Mouse (Mus musculus) liver (tissue): ENCODE data around the gene Slc16a10.

ENCODE experiments used
- DNase-seq: peaks from one replicate; pipeline ENCODE4 v3.0.0-alpha.2; 2020; ENCODE audit warnings: mixed read lengths

Gene Slc16a10

DNA sequence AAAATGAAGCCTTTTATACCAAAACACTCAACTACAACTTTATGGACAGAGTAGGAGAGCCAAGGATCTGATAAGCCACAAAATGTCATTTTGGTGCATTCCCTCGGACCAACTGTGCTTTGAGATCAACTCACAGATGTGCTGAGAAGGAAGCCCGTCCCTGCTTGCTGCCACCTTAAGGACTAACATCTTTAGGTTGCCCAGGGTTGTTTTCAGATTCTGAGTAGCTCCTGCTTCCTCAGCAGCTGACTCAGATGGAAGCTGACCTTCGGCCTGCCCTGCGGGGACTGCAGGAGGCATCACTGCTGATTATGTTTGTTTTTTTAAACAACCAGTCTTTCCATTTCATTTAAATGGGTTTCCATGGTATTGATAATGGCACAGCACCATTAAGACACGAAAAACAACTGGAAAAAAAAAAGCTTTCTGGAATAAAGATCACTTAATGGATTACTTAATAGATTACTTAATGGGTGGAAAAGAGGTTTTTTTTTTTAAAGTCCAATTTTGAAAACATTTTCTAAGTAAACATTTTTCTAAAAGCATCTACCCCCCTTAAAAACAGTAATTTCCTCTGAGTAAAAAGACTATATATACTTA is 78.7 kb downstream of the Slc16a10 start:
- DNase-seq = no peak

DNA sequence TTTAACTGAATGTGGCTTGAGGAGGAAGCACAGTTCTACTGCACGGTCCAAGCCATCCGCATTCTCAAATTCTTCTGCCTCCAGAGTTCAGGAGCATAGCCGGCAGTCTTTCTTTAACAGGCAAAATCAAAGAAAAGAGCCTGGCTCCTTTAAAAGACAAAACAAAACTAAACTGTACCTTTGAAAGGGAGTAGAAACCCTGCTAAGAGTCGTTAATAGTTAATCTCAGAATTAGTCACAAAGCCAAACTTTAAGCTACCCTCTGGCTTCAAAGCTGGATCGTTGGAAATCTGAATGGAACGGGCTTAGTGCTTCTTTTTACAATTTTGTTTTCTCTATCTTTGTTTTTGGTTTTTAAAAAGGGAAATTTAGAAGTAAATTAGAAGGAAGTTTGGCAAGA is 79.2 kb downstream of the Slc16a10 start:
- no peak for DNase-seq

DNA sequence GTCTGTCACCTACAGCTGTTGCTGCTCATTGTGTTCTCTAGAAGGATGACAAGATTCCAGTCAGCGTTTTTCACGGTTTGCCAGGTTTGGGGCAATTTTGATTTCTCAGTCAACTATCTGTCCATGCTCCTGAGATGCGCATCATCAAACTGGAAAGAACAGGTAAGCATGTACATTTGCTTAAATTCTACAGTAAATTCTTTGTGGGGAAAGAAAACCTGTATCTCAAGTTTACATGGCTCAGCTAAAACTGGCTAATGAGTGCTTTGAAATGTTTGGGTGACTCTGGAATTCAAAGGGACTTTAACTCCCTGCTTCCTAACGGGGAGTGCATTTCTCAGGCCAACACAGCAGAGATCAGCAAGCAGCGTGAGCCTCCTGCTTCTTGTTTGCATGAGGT is 80.1 kb downstream of the Slc16a10 start:
- DNase-seq = no peak

DNA sequence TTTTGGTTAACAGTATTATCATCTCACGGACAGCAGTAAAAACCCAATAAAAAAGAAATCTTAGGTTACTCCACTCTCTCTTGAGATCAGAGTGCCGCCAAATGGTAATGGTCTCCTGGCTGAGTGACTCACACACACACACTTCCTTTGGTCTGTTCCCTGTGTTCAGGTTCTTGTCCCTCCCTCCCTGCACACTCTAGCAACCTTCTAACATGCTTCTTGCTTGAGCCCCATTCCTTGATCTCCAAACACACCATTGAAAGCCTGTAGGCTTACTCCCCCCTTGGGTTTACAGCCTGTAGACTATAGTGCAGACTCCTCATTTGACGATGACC is 83.3 kb downstream of the Slc16a10 start:
- DNase-seq = no peak

DNA sequence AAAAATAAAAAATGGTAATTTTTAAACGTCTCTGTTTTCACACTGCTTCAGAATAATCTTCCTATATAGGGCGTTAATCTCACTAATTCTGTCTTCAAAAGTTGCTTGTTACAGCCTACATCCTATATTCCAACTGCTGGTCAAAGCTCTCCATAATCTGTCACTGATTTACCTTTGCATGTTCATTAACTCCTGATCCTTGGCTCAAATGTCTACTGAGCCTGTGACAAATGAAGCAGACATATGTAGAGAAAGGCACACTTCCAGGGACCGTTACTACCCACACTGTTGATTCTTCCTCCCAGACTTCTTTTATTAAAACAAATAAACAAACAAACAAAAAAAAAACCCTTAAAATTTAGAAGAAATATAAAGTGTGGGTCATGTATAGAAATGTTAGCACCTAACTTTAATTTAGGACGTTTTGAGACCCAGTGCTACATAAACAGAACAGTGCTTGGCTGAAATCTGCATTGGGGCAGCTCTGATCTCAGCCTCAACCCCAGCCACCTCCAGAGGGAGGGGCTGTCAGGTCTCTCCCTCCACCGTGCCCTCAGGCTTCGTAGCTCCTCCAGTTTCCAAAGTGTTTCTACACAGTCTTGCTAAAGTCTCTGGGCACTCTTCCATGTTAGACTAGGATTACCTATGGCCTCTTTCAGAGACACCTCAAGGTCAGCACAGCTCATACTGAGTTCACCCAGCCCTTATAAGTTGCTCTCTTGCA is 83.8 kb downstream of the Slc16a10 start:
- DNase-seq = no peak

DNA sequence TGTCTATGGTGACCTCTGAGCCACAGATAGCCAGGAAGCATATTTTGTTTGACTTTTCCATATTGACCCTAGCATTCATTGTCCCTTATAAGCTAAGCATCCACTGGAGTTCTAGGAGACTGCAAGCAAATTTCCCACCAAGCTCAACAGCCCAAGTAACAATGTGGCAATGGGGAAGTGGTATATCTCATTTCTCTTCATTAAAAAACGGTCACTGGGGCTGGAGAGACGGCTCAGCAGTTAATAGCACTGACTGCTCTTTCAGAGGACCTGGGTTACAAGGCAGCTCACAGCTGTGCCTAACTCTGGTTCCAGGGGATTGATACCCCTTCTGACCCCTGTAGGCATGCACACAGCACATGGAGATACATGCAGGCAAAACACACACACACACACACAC is 84.4 kb downstream of the Slc16a10 start:
- no peak for DNase-seq

DNA sequence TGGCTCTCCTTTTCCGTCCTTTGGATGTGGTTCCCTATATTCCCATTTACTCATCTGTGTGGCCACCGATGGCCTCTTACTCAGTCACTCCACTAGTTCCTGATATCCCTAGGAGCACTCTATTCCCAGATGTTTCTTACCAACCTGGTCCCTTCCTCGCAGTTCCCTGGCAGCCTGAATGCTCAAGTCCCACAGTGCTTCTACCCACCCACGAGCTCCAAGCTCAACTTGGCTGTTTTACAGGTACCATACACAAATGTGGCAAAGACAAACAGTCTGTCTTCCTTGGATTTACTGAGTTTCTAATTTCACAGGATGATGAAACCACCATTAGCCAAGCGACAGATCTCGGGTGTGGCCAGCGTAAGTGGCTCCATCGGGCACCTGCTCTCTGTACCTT is 87.6 kb downstream of the Slc16a10 start:
- DNase-seq = no peak

DNA sequence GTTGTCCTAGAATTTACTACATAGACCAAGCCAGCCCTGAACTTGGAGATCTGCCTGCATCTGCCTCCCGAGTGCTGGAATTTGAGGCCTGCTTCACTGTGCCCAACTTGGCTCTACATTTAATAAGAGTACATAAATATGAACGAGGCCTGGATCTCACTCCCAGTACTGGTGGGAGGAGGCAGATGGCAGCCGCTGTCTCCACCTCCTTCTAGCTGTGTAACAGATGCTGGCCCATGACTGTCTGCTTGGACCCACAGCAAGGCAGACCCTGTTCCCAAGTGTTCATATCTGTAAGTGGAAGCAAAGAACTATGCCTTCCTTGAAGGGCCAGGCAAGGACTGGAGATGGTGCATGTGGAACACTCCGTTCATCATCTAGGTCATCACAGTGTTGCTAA is 88.2 kb downstream of the Slc16a10 start:
- no peak for DNase-seq

DNA sequence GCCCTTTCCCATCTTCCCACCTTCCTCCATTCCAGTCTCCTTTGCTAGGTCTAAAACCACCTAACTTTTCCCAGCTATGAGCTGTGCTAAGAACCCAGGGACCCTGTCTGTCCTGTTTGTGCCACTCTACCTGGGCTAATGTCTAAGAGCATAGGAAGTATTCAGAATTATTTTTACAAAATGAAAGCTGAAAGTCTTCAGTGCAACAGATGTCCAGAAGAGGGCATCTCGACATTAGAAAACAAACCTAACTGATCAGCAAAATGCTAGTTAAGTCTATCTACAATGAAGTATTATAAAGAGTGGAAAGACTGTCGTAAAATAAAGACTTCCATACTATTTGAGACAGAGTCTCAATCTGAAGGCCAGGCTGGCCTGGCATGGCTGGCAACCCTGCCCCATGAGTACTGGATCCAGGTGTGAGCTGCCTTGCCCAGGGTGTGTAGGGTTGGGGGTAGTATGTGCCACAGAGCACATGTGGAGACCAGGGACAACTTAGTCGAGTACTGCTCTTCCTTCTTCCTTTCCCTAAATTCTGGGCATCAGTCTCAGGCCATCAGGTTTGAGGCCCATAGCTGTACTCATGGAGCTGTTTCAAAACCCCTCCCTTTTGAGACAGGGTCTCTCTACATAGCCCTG is 88.7 kb downstream of the Slc16a10 start:
- DNase-seq = no peak

DNA sequence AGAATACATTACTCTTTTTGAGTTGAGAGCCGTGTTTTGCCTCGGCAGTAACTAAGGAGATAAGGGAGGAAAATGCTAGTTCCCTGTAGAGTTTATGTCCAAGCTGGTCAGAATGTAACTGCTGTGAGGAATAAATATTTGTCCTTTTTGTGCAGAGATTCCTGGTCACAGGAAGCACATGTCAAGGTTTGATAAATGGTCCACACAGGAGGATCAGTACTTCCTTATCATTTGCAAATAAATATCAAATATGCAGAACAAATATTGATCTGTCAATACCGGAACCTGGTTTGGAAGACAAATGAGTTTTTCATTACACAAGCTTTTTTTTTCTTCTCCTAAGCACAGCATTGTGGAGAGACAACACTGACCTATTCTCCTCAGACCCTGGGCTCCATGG is 90.1 kb downstream of the Slc16a10 start:
- no peak for DNase-seq

DNA sequence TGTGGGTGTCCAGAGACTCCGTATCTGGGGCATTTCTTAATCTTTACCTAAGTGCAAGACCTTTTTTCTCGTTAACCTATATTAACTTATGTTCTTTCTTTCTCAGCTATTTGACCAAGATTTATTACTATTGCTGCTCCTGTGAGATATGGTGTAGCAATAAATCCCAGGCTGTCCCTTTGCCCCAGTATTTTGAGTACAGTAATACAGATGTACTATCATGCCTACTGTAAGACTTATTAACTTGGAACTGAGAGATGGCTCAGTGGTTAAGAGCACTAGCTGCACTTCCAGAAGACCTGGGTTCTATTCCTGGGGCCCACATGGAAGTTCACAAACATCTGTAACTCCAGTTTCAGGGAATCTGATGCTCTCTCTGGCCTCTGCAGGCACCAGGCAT is 91.3 kb downstream of the Slc16a10 start:
- no peak for DNase-seq

DNA sequence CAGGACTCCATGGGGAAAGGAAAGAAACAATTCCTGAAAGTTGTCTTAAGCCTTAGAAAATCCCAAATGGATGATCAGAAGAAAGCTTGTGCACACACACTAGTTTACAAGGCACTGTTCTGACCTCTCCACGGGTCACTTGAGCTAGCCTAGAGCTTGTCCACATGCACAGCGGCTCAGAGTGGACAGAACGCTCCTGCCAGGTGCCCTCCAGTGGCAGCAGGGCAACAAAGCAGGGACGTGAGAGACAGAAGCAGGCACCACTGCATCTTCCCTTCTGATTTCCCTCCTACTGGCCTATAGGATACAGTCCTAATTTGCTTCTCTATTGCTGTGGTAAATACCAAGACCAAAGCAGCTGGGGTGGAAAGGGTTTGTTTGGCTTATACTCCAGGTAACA is 100.7 kb downstream of the Slc16a10 start:
- peak; percentile 26 for DNase-seq

DNA sequence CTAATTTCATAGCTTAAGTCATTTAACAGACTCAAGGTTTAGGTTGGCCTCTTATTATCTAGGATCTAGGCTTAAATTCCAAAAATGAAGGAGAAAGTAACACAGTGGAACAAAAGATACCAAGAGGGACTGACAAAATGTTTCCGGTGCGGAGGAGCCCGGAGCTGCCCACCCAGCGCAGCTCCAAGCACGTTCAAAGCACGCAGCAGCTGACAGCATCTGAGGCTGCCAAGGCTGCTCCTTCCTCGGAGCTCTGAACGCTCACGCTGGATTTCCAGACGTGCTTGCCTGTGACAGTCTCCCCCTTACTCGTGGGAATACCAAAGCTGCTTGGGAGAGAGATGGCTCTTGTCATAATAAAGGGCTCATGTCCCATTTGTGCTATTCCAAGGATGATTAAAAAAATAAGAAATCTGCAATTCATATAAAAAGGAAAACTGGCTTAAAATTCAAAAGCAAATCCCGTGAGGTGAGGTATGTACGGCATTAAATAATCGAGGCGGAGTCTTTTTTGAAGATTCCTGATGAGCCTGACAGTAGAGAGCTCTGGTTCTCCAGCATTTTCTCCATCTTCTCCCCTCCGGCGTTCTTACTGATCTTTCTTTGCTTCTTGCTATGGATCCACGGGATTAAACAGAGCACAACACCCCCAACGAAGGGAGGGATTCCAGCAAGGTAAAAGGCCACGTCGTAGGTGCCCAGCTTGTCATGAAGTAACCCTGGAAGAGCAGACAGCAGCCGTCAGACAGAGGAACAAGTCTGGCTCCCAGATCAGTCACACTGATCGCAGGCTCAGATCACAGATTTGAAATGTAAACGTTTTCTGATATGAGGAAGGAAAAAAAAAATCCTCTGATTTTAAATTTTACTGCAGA is 105.1 kb downstream of the Slc16a10 start:
- DNase-seq = no peak

DNA sequence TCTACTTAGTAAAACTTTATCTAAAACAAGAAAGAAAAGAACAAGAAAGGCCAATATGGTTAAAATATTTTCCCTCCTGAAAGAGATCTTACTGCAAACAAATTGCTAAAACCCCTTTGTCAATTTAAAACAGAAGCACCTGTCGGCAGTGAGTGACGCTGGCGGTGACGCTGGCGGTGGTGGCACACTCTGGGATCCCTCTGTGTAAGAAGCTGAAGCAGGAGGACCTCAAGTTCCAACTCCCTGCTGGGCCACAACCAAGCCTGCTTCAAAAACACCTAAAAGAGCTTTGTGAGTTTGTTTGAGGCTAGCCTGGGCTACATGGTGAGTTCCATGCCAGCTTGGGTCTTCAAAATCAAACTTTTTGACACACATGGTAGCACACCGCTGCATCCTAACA is 107.1 kb downstream of the Slc16a10 start:
- DNase-seq = no peak

DNA sequence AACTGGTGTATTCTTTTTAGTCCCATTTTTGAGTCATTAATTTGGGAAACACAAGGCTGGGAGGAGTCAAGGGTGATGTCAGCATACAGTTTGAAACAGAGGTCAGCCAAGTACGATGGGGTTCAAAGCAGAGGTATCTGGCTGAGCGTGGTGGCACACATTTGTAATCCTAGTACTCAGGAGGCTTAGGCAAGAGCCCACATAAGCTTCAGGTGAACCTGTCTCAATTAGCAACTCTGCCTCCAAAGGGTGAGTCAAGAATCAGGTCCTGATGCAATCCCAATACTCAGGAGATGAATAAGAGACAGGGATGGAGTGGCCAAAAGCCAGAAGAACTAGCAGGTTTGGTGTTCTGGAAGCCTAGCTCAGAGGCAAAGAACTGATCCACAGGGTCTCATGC is 109.2 kb downstream of the Slc16a10 start:
- DNase-seq = no peak

DNA sequence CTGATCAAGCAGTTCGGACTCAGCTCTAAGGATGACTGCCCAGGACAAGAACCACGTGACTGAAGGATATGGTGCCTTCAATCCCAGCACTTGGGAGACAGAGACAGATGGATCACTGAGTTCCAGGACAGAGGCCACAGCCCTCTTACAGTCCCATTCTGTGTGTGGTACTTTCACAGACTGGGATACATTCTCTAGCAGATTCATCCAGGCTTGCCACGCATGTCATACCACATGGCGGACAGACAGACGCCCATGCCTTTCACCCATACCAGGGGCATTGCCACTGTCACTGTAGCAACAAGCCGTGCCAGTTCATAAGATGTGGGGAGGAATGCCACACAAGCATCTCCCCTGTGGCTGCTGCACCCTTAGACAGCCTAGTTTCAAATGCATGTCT is 111.3 kb downstream of the Slc16a10 start:
- DNase-seq = no peak

DNA sequence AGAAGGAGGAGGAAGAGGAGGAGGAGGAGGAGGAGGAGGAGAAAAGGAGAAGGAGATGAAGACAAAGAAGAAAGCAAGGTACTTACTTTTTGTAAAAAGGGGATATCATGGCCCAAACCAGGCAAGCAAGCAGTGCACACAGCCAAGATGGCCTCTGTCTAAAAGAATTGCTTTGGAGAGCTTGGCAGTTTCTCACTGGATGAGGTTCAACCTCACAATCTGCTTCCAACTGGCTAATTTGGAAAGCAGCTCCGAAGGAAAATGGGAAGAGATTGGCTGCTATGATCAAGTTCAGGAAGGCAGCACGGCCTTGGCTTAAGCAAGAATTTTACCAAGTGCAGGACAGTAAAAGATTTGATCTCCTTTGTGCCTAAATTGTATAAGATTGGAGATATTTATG is 112.4 kb downstream of the Slc16a10 start:
- no peak for DNase-seq

DNA sequence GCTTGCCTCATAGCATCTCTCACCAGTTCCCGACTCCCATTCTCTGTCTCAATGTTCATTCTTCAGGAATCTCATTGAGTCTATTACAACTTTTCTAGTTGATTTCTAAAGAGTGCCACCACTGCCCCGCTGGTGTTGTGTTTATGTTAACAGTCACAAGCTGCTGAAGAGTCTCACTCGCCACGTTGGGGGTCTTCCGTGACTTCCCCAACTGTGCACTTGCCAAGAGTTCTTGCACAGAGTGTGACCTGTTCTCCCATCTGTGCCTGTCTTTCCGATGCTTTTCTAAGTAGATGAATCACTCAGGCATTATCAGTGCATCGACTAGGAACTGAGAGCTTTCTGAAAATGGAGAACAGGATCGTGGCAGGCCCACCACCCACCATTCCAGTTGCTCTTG is 114.0 kb downstream of the Slc16a10 start:
- no peak for DNase-seq

DNA sequence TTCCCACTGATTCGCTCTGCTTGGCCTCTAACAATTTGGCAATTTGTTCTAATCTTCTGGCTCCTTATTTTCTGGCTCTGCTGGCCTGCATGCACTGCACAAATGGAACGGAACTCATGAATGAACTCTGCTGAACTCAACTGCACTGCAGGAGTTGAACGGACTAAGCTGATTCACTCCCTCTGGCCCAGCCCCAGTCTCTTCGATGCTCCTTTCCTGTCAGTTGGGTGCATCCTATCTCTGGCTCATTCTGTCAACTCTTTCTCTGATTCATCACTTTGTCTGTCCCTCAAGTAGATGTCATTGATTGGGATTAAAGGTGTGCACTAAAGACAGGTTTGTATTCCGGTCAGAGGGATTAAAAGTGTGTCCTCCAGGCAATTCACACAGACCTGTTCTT is 115.5 kb downstream of the Slc16a10 start:
- no peak for DNase-seq

DNA sequence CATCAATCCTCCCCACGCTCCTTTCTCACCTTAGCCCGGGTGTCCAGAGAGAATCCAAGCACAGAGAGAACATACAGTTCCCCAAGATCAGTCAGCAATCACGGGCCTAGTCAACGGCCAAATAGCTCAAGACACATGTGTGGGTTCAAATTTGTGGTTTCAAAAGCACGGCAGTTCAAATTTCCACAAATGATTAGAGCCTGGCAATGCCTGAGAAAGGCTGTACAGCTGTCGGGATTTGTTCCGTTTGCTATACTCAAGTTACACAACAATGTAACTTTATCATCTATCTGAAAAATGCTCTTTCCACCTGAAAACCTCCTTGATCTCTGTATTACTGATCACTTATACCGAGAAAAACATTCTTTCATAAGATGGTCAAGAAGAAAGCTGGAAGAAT is 116.5 kb downstream of the Slc16a10 start:
- DNase-seq = no peak

DNA sequence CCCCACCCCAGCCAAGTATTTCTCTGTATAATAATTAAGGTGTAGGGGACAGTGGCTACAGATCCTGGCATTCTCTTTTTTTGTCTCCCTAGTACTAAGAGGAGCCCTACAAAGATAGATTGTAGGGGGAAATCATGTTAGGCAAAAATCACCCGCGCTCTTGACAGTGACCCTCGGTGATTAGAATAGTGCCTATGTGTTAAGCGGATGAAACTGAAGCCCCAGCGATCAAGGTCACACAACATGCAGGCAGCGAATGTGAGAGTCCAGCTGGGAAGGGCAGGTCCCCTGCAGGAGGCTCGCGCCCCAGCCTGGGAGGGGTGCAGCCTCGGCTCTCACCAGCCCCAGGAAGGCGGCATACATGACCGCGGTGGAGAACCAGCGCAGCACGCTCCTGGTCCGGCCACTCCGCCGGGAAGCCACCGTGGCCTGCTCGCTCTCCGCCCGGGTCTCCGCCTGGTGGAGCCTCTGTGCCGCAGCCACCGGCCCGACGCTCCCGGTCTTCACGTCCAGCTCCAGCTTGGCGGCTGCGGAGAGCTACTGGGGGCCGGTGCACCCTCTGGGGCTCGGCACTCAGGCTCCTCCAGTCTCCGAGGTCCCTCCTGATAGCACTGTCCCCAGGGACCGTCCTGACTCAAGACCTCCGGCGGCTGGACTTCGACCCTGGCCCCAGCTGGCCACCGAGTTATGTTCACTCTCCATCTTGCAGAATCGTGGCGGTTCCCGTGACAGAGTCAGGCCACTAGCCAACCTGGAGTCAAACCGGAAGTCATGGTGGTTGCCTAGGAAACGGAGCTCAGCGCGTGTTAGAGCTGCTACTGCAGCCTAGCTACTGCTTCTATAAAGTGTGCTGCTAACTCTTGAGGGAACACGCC is 117.3 kb downstream of the Slc16a10 start, which contains the start of gene Mfsd4b1:
Gene Mfsd4b1 (minus strand): TSS at position 715 of the 875 bp plus-strand sequence.
- peak; percentile 62 for DNase-seq

DNA sequence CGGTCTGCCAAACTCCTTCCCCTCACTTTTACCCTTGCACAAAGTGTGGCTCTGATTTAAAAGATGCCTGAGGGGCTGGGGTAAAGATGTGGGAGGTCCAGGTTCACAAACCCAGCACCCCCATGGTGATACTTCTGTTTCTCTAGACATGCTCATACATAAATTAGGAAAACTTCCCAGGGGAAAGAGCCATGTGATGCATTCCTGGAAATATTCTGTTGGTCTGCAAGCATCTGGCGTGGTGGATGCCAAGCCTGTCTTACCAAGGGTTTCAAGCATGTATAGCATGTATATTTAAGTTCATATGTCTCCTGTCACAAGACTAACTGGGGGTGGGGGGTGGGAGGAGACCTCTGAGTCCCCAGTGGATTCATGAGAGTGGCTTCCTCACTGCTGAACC is 121.7 kb downstream of the Slc16a10 start:
- no peak for DNase-seq

DNA sequence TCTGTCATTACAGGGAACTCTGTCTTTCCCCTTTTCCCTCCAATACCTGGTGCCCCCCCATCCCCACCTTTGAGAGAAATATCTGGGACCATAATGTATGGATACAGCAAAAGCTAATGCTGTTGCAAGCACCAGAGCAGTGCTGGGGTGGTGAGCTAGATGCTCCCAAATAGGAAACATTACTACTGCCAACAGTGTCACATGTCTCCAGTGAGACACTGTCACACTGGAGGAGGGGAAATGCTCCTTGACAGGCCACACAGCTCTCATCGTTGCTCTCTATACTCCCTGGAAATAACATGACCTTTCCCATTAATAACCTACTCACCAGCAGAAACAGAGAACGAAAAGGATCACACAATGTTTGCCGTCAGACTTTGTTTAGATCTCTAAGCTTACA is 122.6 kb downstream of the Slc16a10 start:
- no peak for DNase-seq
